Mouse (Mus musculus): Measurements from ENCODE around the gene Ranbp10. TPM values are rescaled to one million over a fixed set of nuclear protein-coding genes. Genes with fewer than 3 reads are reported as not detected.
"Not testable (repeated sequence)": the region's sequence is repeated elsewhere in the genome, so short reads cannot be mapped to it uniquely, and the experiment has no call there.

The Ranbp10 gene
- total and polyA plus RNA-seq, 2 experiments from 2014 or later: 4.5 to 13.6 TPM

DNA sequence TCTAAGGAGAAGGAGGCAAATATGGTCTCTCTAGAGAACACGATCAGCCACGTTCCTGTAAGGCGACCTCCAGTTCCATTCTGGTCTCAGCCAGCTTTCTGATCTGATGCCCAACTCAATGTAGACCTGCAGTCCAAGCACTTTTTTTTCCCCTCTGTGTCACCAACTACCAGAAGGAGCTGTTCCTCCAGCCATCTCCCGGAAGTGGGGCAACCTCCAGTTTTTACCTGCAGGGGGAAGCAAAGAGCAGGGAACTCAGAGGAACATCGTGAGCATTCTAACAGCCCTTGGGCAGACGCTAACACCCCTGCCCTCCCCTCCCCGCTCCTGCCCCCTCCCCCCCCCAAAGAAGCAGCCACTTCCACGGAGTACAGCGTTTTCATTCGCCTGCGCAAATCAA, 8.2 kb upstream of the Ranbp10 start:
- ATAC-seq: no peak

GRCm38 (mm10) chr8:105833740-105834139, 6.6 kb upstream of the Ranbp10 start:
- not testable (repeated sequence) for DNase-seq; H3K9ac ChIP-seq; H3K27ac ChIP-seq (ENCODE audit: low read depth, low read length); ATAC-seq; H3K9me3 ChIP-seq (ENCODE audit: low read length); H3K36me3 ChIP-seq (ENCODE audit: insufficient read depth); H3K27me3 ChIP-seq (ENCODE audit: insufficient read depth, low read length); H3K4me2 ChIP-seq (ENCODE audit: low read depth); H3K4me3 ChIP-seq (ENCODE audit: low read depth, low read length); H3K4me1 ChIP-seq (ENCODE audit: insufficient read depth)
- WGBS: 86% methylated on average over 2 of the region's 2 CpGs

More for the DNA sequence above, 8.2 kb upstream of the Ranbp10 start:
- WGBS: 31% methylated on average over 11 of the region's 11 CpGs
- no peak overlapping the region for H3K4me3 ChIP-seq (ENCODE audit: low read depth, low read length)
- H3K4me2 ChIP-seq (ENCODE audit: low read depth): no peak overlapping the region
- H3K9me3 ChIP-seq (ENCODE audit: low read length): no peaks in the 10 kb centered on the region
- no peaks in the 10 kb centered on the region for H3K4me1 ChIP-seq (ENCODE audit: insufficient read depth)
- no peaks in the 10 kb centered on the region for H3K27me3 ChIP-seq (ENCODE audit: insufficient read depth, low read length)
- no peak overlapping the region for H3K9ac ChIP-seq
- H3K27ac ChIP-seq (ENCODE audit: low read depth, low read length): no peak overlapping the region
- DNase-seq: no peak
- no peaks in the 10 kb centered on the region for H3K36me3 ChIP-seq (ENCODE audit: insufficient read depth)
- peak; percentile 42 for TF ChIP-seq CTCF (IDR thresholded peaks at IDR 0.05; ENCODE audit: low read depth)

GRCm38 (mm10) chr8:105826379-105826778, 771 bp downstream of the Ranbp10 start:
- Histone ChIP-seq H3K4me2 (ENCODE audit: low read depth) (peak overlapping the region; percentile 85), H3K27me3 (ENCODE audit: insufficient read depth, low read length) (no peaks in the 10 kb centered on the region), H3K9me3 (ENCODE audit: low read length) (no peaks in the 10 kb centered on the region), H3K36me3 (ENCODE audit: insufficient read depth) (peaks cover 27% of the 10 kb centered on the region), H3K9ac (peak overlapping the region; percentile 94), H3K4me1 (ENCODE audit: insufficient read depth) (peaks cover 6% of the 10 kb centered on the region; the same call in 1 of the 2 replicates), H3K4me3 (ENCODE audit: low read depth, low read length) (peak overlapping the region; percentile 100), H3K27ac (ENCODE audit: low read depth, low read length) (peak overlapping the region; percentile 80; the same call in 1 of the 2 replicates)
- TF ChIP-seq CTCF (IDR thresholded peaks at IDR 0.05; ENCODE audit: low read depth): no peak
- ATAC-seq: no peak
- DNase-seq: no peak
- 11% methylated on average over 4 of the region's 4 CpGs for WGBS

GRCm38 (mm10) chr8:105825506-105825905, 1.6 kb downstream of the Ranbp10 start:
- ATAC-seq: no peak
- Histone ChIP-seq H3K9me3 (ENCODE audit: low read length) (no peaks in the 10 kb centered on the region), H3K4me3 (ENCODE audit: low read depth, low read length) (no peak overlapping the region), H3K4me1 (ENCODE audit: insufficient read depth) (peaks cover 6% of the 10 kb centered on the region; the same call in 1 of the 2 replicates), H3K36me3 (ENCODE audit: insufficient read depth) (peaks cover 35% of the 10 kb centered on the region), H3K27me3 (ENCODE audit: insufficient read depth, low read length) (no peaks in the 10 kb centered on the region), H3K9ac (no peak overlapping the region), H3K27ac (ENCODE audit: low read depth, low read length) (no peak overlapping the region), H3K4me2 (ENCODE audit: low read depth) (peak overlapping the region; percentile 85)
- WGBS: 79% methylated on average over 4 of the region's 4 CpGs
- no peak for TF ChIP-seq CTCF (IDR thresholded peaks at IDR 0.05; ENCODE audit: low read depth)
- DNase-seq: no peak

DNA sequence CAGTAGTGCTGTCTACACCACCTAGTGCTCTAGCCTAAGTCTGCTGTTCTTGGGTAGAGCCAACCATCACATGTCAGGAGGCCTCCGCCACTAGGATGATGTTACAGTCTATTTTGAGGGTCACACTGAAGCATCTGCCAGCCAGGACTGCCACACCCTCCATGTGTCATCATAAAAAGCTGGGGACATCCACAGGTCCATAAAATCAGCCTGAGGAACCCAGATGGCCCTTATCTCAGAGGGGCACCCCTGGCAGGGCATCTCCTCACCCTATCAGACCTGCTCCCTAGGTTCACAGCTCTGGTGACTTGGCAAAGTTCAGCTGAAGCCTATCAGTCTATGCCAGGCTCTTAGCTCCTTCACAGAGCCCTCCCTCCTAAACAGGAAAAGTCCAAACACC, 6.2 kb downstream of the Ranbp10 start:
- ATAC-seq (no peak), DNase-seq (no peak)
- no peak overlapping the region for H3K4me3 ChIP-seq (ENCODE audit: low read depth, low read length)
- no peaks in the 10 kb centered on the region for H3K9me3 ChIP-seq (ENCODE audit: low read length)
- H3K4me1 ChIP-seq (ENCODE audit: insufficient read depth): peaks cover 3% of the 10 kb centered on the region; the same call in 1 of the 2 replicates
- H3K9ac ChIP-seq: no peak overlapping the region
- no peaks in the 10 kb centered on the region for H3K27me3 ChIP-seq (ENCODE audit: insufficient read depth, low read length)
- no peak for TF ChIP-seq CTCF (IDR thresholded peaks at IDR 0.05; ENCODE audit: low read depth)
- WGBS: 90% methylated on average over 1 of the region's 1 CpGs
- H3K27ac ChIP-seq (ENCODE audit: low read depth, low read length): no peak overlapping the region
- H3K4me2 ChIP-seq (ENCODE audit: low read depth): no peak overlapping the region
- H3K36me3 ChIP-seq (ENCODE audit: insufficient read depth): peaks cover 45% of the 10 kb centered on the region

DNA sequence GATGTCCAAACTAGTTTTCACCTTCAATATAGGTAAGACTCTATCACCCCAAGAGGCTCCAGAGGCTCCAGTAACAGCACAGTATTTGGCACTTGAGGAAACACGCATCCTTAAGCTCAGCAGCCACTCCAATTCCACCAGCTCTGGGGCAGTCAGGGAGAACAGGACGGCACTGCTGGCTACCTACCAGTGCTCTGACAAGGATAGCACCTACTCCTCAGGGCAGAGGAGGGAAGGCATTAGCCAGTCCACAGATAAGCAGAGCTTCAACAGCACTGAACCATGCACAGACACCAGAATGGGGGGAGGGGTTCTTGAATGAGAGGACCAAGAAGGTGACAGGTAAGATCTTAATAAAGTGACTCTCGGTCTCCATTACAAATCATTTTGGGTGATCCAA, 7.5 kb downstream of the Ranbp10 start:
- Histone ChIP-seq H3K36me3 (ENCODE audit: insufficient read depth) (peaks cover 35% of the 10 kb centered on the region), H3K27me3 (ENCODE audit: insufficient read depth, low read length) (no peaks in the 10 kb centered on the region), H3K4me1 (ENCODE audit: insufficient read depth) (no peaks in the 10 kb centered on the region), H3K27ac (ENCODE audit: low read depth, low read length) (no peak overlapping the region), H3K4me3 (ENCODE audit: low read depth, low read length) (no peak overlapping the region), H3K9me3 (ENCODE audit: low read length) (no peaks in the 10 kb centered on the region), H3K4me2 (ENCODE audit: low read depth) (no peak overlapping the region), H3K9ac (no peak overlapping the region)
- no peak for TF ChIP-seq CTCF (IDR thresholded peaks at IDR 0.05; ENCODE audit: low read depth)
- DNase-seq (no peak), ATAC-seq (no peak)
- WGBS: 97% methylated on average over 3 of the region's 3 CpGs

DNA sequence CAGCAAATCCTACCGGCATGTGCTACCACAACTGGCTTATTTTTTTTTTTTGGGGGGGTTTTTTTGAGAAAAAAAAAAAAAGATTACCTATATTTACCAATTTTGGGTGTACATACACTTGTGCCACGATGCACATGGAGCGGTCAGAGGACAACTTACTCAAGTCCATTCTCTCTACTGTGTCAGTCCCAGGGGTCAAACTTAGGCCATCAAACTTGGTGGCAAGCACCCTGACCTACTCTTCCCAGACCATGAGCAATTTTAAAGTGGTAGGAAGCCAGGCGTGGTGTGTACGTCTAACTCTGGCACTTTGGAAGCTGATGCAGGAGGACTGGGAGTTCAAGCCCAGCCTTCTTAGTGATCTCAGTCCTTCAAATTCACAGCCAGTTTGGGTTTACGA, 13.9 kb downstream of the Ranbp10 start:
- 97% methylated on average over 6 of the region's 6 CpGs for WGBS
- TF ChIP-seq CTCF (IDR thresholded peaks at IDR 0.05; ENCODE audit: low read depth): no peak
- 0 out of 2 replicates have a peak, but pooled peaks cover 3% of the 10 kb centered on the region for H3K36me3 ChIP-seq (ENCODE audit: insufficient read depth)
- H3K4me3 ChIP-seq (ENCODE audit: low read depth, low read length): no peak overlapping the region
- no peaks in the 10 kb centered on the region for H3K27me3 ChIP-seq (ENCODE audit: insufficient read depth, low read length)
- H3K4me1 ChIP-seq (ENCODE audit: insufficient read depth): no peaks in the 10 kb centered on the region
- no peak overlapping the region for H3K27ac ChIP-seq (ENCODE audit: low read depth, low read length)
- H3K9me3 ChIP-seq (ENCODE audit: low read length): no peaks in the 10 kb centered on the region
- no peak for DNase-seq
- no peak overlapping the region for H3K4me2 ChIP-seq (ENCODE audit: low read depth)
- no peak for ATAC-seq
- H3K9ac ChIP-seq: no peak overlapping the region
